18 mouse cellular contexts compared by ENCODE assay signal in the genomic region with DNA sequence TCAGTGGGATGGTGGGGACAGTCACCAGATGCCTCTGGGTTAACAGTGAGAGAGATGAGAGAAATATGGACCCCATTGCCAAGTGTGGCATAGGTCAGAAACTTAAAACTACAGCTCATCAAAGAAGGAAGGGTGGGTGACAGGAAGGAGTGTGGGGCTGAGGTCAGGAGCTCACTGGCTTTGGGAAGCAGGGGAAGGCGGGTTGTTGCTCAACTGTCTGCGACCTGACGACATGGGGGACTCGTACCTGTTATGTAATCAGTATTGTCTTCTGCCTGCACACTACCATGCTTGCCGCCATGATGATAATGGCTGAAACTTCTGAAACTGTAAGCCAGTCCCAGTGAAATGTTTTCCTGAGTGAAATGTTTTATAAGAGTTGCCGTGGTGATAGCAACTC. TPM values are rescaled to one million over a fixed set of nuclear protein-coding genes. Genes with fewer than 3 reads are reported as not detected.
DNase-seq lines count a peak whose midpoint lies in the region; ATAC-seq lines count a peak whose summit lies in the region.
"Had no signal": no experiment of that assay in that cellular context is flagged by ENCODE, and none has a peak within 500 bp of the region (broad histone marks: within the 10 kb centered on the region; RNA-seq: fewer than 3 reads in every experiment).

No protein-coding gene starts in this region.

- peak; percentile 14 for DNase-seq in adrenal gland, adult 2 months
- no peak for DNase-seq in adrenal gland, adult 8-10 months
- DNase-seq in 416B (ENCODE audit: low read depth) (peak; percentile 61), liver (no peak)
- peak; percentile 29 for DNase-seq in lung, postnatal 25 days (ENCODE audit: low spot score)
- DNase-seq in heart, embryonic 10.5 days (ENCODE audit: low spot score): no peak
- DNase-seq: adrenal gland, postnatal 36 days; cerebellum, adult 2 months; cerebellum, postnatal 14 days; forebrain, postnatal 0 days; gastrocnemius, postnatal 14 days; heart, postnatal 14 days had no signal

- H3K4me3 ChIP-seq in heart, embryonic 10.5 days: no peak overlapping the region
- H3K4me3 ChIP-seq: embryonic facial prominence, embryonic 13.5 days; forebrain, embryonic 13.5 days; hindbrain, embryonic 13.5 days had no signal

- peaks cover 11% of the 10 kb centered on the region; the same call in 1 of the 2 replicates for H3K27me3 ChIP-seq in heart, embryonic 10.5 days (ENCODE audit: insufficient read depth, poor library complexity, severe bottlenecking)
- H3K27me3 ChIP-seq: embryonic facial prominence, embryonic 13.5 days; forebrain, embryonic 13.5 days; hindbrain, embryonic 13.5 days had no signal

- no peaks in the 10 kb centered on the region for H3K9me3 ChIP-seq in heart, embryonic 10.5 days
- H3K9me3 ChIP-seq: embryonic facial prominence, embryonic 13.5 days; forebrain, embryonic 13.5 days; hindbrain, embryonic 13.5 days had no signal

- H3K27ac ChIP-seq in heart, embryonic 10.5 days: no peak overlapping the region
- H3K27ac ChIP-seq: embryonic facial prominence, embryonic 13.5 days; forebrain, embryonic 13.5 days; hindbrain, embryonic 13.5 days; hindbrain, postnatal 0 days had no signal

- ATAC-seq in megakaryocyte progenitor cell, adult 5-6 weeks (replicated peaks; ENCODE audit: poor library complexity): peak; percentile 96
- ATAC-seq in erythroblast, adult 5-6 weeks (replicated peaks; ENCODE audit: low FRiP score, poor library complexity, severe bottlenecking): no peak
- ATAC-seq: forebrain, embryonic 13.5 days; forebrain, postnatal 0 days; hindbrain, postnatal 0 days had no signal

- no peaks in the 10 kb centered on the region for H3K4me1 ChIP-seq in heart, embryonic 10.5 days
- H3K4me1 ChIP-seq: embryonic facial prominence, embryonic 13.5 days; forebrain, embryonic 13.5 days; hindbrain, embryonic 13.5 days had no signal

- 81% methylated on average over 6 of the region's 6 CpGs for WGBS in heart, embryonic 10.5 days

- no peaks in the 10 kb centered on the region for H3K36me3 ChIP-seq in heart, embryonic 10.5 days
- H3K36me3 ChIP-seq: embryonic facial prominence, embryonic 13.5 days; hindbrain, embryonic 13.5 days had no signal

RNA-seq across cellular contexts. Expression of gene Nedd9, which starts 54.0 kb away (rescaled TPM):
- total RNA-seq in adrenal gland, adult 2 months (2021): 10 to 100 TPM; 23.6 to 31.4 TPM
- polyA plus RNA-seq in adrenal gland, adult 2 months (2012; rRNA removed): 5.5 and 8.7 TPM in 2 replicates
- 10 to 100 TPM; 14.0 to 30.6 (median 24.2) TPM for total RNA-seq in adrenal gland, adult 8-10 months (2022)
- 16.8 and 18.6 TPM in 2 replicates for total RNA-seq in megakaryocyte progenitor cell, adult 5-6 weeks (2015)
- 19.7 and 23.1 TPM in 2 replicates for total RNA-seq in megakaryocyte progenitor cell, adult 5-6 weeks (2017)
- 14.7 and 15.8 TPM in 2 replicates for polyA plus RNA-seq in heart, embryonic 10.5 days (2016; fragmentation: Nextera tagmentation; extraction: Ambion mirVana)
- total RNA-seq in erythroblast, adult 5-6 weeks (2015; ENCODE audit: low replicate concordance): 14.2 and 14.4 TPM in 2 replicates
- total RNA-seq in erythroblast, adult 5-6 weeks (2017; ENCODE audit: low replicate concordance): 13.1 TPM in 2 replicates

Comparison
In these comparisons a context has a peak if more than half of its experiments do, and no peak if none do; other contexts are left out.
1. DNase-seq: peak in adrenal gland, adult 2 months (single experiment), 416B (single experiment) and lung, postnatal 25 days (single experiment); none in adrenal gland, adult 8-10 months (single experiment), liver (single experiment) and heart, embryonic 10.5 days (single experiment).